Mouse (Mus musculus): ENCODE data around the gene Dennd4b.

- no peak for TF ChIP-seq POLR2A (IDR thresholded peaks at IDR 0.05; ENCODE audit: low read depth, low read length)
- no peak for TF ChIP-seq USF1 (IDR thresholded peaks at IDR 0.05; ENCODE audit: low read depth, low read length)
- TF ChIP-seq ZC3H11A (IDR thresholded peaks at IDR 0.05; ENCODE audit: low read depth, low read length) = no peak
- no peak for TF ChIP-seq CTCF (conservative IDR thresholded peaks at IDR 0.05 in 1 of 2, IDR thresholded peaks at IDR 0.05 in 1 of 2; ENCODE audit: low read depth in 2 of 2, low read length in 2 of 2)
- no peak for TF ChIP-seq EP300 (IDR thresholded peaks at IDR 0.05; ENCODE audit: low read length)
- no peak for TF ChIP-seq MAX (IDR thresholded peaks at IDR 0.05; ENCODE audit: low read length)
- no peak for TF ChIP-seq POLR2AphosphoS2 (IDR thresholded peaks at IDR 0.05; ENCODE audit: low read depth, low read length)
- no peak for TF ChIP-seq RCOR1 (conservative IDR thresholded peaks at IDR 0.05; ENCODE audit: low read depth, low read length)
- no peak for TF ChIP-seq JUND (conservative IDR thresholded peaks at IDR 0.05; ENCODE audit: low read depth, low read length)
- TF ChIP-seq PAX5 (IDR thresholded peaks at IDR 0.05; ENCODE audit: low read length) = no peak
- TF ChIP-seq USF2 (conservative IDR thresholded peaks at IDR 0.05; ENCODE audit: low read depth, low read length) = no peak
- TF ChIP-seq MAFK (IDR thresholded peaks at IDR 0.05; ENCODE audit: insufficient replicate concordance, low read length) = no peak
These were observed 4.0 kb downstream of the Dennd4b start for GRCm38 (mm10) chr3:90268971-90269370.

Measured in CH12.LX (cell line).